Mouse (Mus musculus) myocyte (in vitro differentiated cells): ENCODE results near the gene Fancd2. TPM values are rescaled to one million over a fixed set of nuclear protein-coding genes. Genes with fewer than 3 reads are reported as not detected.

Source experiments
- H3K27me3 ChIP-seq: one replicate; pipeline ENCODE4 v1.6.1; 2011; ENCODE audit not compliant: control insufficient read depth, insufficient read depth, insufficient read length
- H3K36me3 ChIP-seq: one replicate; pipeline ENCODE4 v1.6.1; 2011; ENCODE audit not compliant: control insufficient read depth, insufficient read depth
- H3K4me2 ChIP-seq: one replicate; pipeline ENCODE4 v1.6.1; 2011; ENCODE audit warnings: low read depth, control low read depth
- H3K4me3 ChIP-seq: one replicate; pipeline ENCODE4 v1.5.1; 2011; ENCODE audit warnings: mild to moderate bottlenecking, control low read depth, moderate library complexity
- H3K79me2 ChIP-seq: one replicate; pipeline ENCODE4 v1.6.1; 2011; ENCODE audit not compliant: control insufficient read depth, insufficient read depth
- H3ac ChIP-seq: one replicate; pipeline ENCODE4 v1.6.1; 2011; ENCODE audit not compliant: control insufficient read depth, insufficient read length
- CEBPB ChIP-seq: IDR thresholded peaks from 2 replicates; pipeline ENCODE4 v1.6.1; 2011; ENCODE audit warnings: mild to moderate bottlenecking, moderate library complexity; ENCODE audit not compliant: poor library complexity, insufficient read depth, severe bottlenecking
- E2F4 ChIP-seq: IDR thresholded peaks from one replicate; pipeline ENCODE4 v1.6.1; 2011; ENCODE audit warnings: mild to moderate bottlenecking, control low read depth, moderate library complexity; ENCODE audit not compliant: insufficient read depth
- MAX ChIP-seq: IDR thresholded peaks from one replicate; pipeline ENCODE4 v1.6.1; 2011; ENCODE audit warnings: low read depth, mild to moderate bottlenecking, control low read depth
- MYOD1 ChIP-seq, 3 experiments: IDR thresholded peaks; one replicate each; pipeline ENCODE4 v1.6.1; 2011; ENCODE audit warnings: control low read depth in 2 of 3, low read depth in 2 of 3, mild to moderate bottlenecking in 2 of 3, moderate library complexity in 1 of 3; ENCODE audit not compliant: insufficient read length in 2 of 3, control insufficient read depth in 1 of 3
- MYOG ChIP-seq, 3 experiments: IDR thresholded peaks; one replicate each; pipeline ENCODE4 v1.6.1; 2011; ENCODE audit warnings: control low read depth in 2 of 3, low read depth in 2 of 3, mild to moderate bottlenecking in 2 of 3; ENCODE audit not compliant: insufficient read length in 2 of 3, control insufficient read depth in 1 of 3, insufficient read depth in 1 of 3
- POLR2A ChIP-seq: IDR thresholded peaks from one replicate; pipeline ENCODE4 v1.6.1; 2011; ENCODE audit warnings: low read depth, mild to moderate bottlenecking, control low read depth, moderate library complexity; ENCODE audit not compliant: insufficient read length
- POLR2AphosphoS2 ChIP-seq: IDR thresholded peaks from one replicate; pipeline ENCODE4 v1.6.1; 2011; ENCODE audit warnings: low read depth, control low read depth; ENCODE audit not compliant: insufficient read length
- REST ChIP-seq: IDR thresholded peaks from one replicate; pipeline ENCODE4 v1.6.1; 2011; ENCODE audit warnings: mild to moderate bottlenecking, control low read depth, moderate library complexity; ENCODE audit not compliant: insufficient read depth, insufficient read length
- SRF ChIP-seq: IDR thresholded peaks from one replicate; pipeline ENCODE4 v1.6.1; 2011; ENCODE audit warnings: low read depth; ENCODE audit not compliant: control insufficient read depth, insufficient read length
- TCF12 ChIP-seq: IDR thresholded peaks from one replicate; pipeline ENCODE4 v1.6.1; 2011; ENCODE audit warnings: mild to moderate bottlenecking, control low read depth; ENCODE audit not compliant: poor library complexity, insufficient read depth, severe bottlenecking
- TCF3 ChIP-seq: IDR thresholded peaks from one replicate; pipeline ENCODE4 v1.6.1; 2011; ENCODE audit warnings: low read depth, control low read depth; ENCODE audit not compliant: insufficient read length
- USF1 ChIP-seq: IDR thresholded peaks from one replicate; pipeline ENCODE4 v1.6.1; 2011; ENCODE audit warnings: low read depth, mild to moderate bottlenecking, control low read depth, moderate library complexity
- polyA plus RNA-seq: library from polyadenylated mRNA; unstranded; fragments of >200 nt; fragmentation: generic; extraction: Trizol; gene quantifications from one replicate; pipeline ENCODE4 v1.2.1, GENCODE M21; 2012; ENCODE audit warnings: missing spikeins

The Fancd2 gene
- polyA plus RNA-seq, 1 experiment = 2.3 TPM

DNA sequence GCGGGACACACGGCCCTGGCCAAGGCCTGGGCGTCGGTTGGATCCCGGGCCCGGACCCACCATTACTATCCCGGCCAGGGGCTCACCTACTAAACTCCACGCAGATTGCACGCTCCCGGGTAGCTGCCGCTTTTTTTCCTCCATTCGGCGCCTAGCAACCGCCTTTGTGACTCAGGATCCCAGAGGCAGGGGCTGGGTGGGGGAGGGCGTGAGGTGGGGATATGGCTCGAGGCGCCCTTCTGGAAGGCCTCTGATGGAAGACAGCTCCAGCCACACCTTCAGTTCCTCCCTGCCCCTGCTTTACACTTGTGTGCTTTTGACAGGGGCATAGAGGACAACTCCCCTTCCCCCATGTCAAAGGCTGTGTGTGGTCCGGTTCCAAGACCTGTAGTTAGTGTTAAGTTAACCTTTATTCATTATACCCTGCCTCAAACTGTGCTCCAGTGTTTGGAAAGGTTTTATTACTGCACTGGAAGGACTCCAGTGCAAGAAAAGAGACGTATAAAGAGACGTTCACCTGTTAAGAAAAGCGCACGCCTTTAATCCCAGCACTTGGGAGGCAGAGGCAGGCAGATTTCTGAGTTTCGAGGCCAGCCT is 69.2 kb downstream of the Fancd2 start, which contains the start of gene Fancd2os:
Gene Fancd2os (minus strand): TSS at position 173 of the 597 bp plus-strand sequence.
- TF ChIP-seq TCF12 (no peak), POLR2A (no peak), USF1 (no peak), E2F4 (no peak), CEBPB (no peak), MAX (no peak), SRF (no peak), MYOD1 (IDR thresholded peaks at IDR 0.05; ENCODE audit: control insufficient read depth in 1 of 3, insufficient read length in 2 of 3, low read depth in 2 of 3) (no peak), REST (no peak), TCF3 (no peak), MYOG (IDR thresholded peaks at IDR 0.05; ENCODE audit: control insufficient read depth in 1 of 3, insufficient read depth in 1 of 3, insufficient read length in 2 of 3, low read depth in 2 of 3) (no peak), POLR2AphosphoS2 (no peak)
- no peak within 1 kb of the TSS for H3K4me2 ChIP-seq
- peaks cover 8% of the 10 kb centered on the region for H3K79me2 ChIP-seq
- no peak within 1 kb of the TSS for H3ac ChIP-seq
- H3K36me3 ChIP-seq = no peaks in the 10 kb centered on the region
- H3K4me3 ChIP-seq = no peak within 1 kb of the TSS
- H3K27me3 ChIP-seq = no peaks in the 10 kb centered on the region

DNA sequence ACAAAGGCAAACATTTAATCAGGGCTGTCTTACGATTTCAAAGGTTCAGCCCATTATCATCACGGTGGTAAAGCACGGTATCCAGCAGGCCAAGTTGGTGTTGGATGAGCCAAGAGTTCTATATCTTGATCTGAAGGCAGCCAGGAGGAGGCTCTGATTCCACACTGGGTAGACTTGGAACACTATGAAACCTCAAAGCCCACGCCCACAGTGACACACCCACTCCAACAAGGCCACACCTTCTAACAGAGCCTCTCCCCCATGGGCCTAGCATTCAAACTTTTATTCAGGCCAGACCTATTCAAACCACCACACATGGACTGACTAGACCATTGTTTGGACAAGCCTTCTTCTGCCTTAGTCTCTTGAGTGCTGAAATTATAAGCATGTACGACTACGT is 71.3 kb downstream of the Fancd2 start:
- H3K79me2 ChIP-seq = peaks cover 30% of the 10 kb centered on the region
- TF ChIP-seq MAX (no peak), REST (no peak)
- H3K4me3 ChIP-seq = no peak overlapping the region
- H3K4me2 ChIP-seq = no peak overlapping the region
- H3ac ChIP-seq = no peak overlapping the region
- peaks cover 1% of the 10 kb centered on the region for H3K36me3 ChIP-seq
- H3K27me3 ChIP-seq = no peaks in the 10 kb centered on the region

DNA sequence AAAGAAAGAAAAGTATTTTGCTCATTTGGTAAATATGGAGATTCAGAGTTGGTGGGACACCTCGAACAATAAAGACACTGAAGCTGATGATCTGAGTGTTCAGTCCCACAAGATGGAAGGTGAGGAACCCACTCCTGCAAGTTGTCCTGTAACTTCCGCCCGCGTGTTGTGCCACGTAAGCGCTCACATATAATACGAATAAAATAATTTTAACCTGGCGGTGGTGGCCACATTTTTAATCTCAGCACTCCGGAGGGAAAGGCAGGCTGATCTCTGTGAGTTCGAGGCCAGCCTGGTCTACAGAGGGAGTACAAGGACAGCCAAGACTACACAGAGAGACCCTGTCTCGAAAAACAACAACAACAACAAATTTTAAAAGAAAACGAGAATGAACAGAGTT is 72.5 kb downstream of the Fancd2 start:
- Histone ChIP-seq H3K4me3 (peak overlapping the region; percentile 91), H3K79me2 (peaks cover 41% of the 10 kb centered on the region)

DNA sequence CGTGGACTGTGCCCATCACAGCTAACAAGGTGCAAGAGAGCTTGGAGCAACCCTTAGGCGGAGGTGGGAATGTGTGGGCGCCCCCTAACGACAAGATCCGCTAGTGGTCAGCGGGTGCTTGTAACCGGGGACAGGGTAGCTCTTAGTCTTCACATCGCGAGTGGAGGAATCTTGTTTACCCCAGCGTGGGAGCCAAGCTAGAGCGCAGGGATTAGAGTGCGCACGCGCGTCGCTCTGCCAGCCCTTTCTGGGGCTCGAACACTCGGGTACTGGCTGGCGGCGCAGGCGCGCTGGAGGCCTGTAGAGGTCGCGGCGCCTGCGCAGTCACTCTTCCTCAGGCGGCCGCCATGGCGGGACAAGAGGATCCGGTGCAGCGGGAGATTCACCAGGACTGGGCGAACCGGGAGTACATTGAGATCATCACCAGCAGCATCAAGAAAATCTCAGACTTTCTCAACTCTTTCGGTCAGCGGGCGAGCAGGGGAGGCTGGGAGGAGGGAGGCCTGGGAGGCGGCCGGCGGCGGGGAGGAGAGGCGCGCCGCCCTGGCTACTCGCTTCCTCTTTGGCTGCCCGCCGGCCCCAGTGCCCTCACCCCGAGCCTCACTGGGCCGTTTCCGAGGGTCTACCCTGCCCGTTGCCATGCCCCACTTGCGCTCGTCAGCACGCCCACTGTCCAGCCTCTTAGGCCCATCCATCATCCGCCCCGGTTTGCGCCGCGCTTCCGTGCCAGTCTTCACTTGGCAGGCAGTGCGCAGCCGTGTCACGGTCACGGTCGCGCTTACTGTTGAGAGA is 73.1 kb downstream of the Fancd2 start, which contains the start of gene Brk1:
Gene Brk1 (plus strand): TSS at position 341 of the 792 bp plus-strand sequence.
- Histone ChIP-seq H3K36me3 (peaks cover 6% of the 10 kb centered on the region), H3K79me2 (peaks cover 48% of the 10 kb centered on the region), H3K27me3 (no peaks in the 10 kb centered on the region), H3K4me2 (peak within 1 kb of the TSS; percentile 84), H3ac (peak within 1 kb of the TSS; percentile 34), H3K4me3 (peak within 1 kb of the TSS; percentile 91)
- no peak for TF ChIP-seq POLR2AphosphoS2
- peak in 1 of 3 experiments; percentile 6 for TF ChIP-seq MYOG (IDR thresholded peaks at IDR 0.05; ENCODE audit: control insufficient read depth in 1 of 3, insufficient read depth in 1 of 3, insufficient read length in 2 of 3, low read depth in 2 of 3)
- peak; percentile 67 for TF ChIP-seq POLR2A

More for the DNA sequence above, 72.5 kb downstream of the Fancd2 start:
- Histone ChIP-seq H3ac (peak overlapping the region; percentile 34), H3K4me2 (peak overlapping the region; percentile 75), H3K36me3 (peaks cover 6% of the 10 kb centered on the region), H3K27me3 (no peaks in the 10 kb centered on the region)
- TF ChIP-seq TCF12 = no peak
- no peak for TF ChIP-seq POLR2AphosphoS2
- no peak for TF ChIP-seq POLR2A
- TF ChIP-seq E2F4 = no peak
- no peak for TF ChIP-seq MYOD1 (IDR thresholded peaks at IDR 0.05; ENCODE audit: control insufficient read depth in 1 of 3, insufficient read length in 2 of 3, low read depth in 2 of 3)
- no peak for TF ChIP-seq SRF
- no peak for TF ChIP-seq MYOG (IDR thresholded peaks at IDR 0.05; ENCODE audit: control insufficient read depth in 1 of 3, insufficient read depth in 1 of 3, insufficient read length in 2 of 3, low read depth in 2 of 3)
- no peak for TF ChIP-seq TCF3
- TF ChIP-seq REST = no peak
- no peak for TF ChIP-seq USF1
- TF ChIP-seq MAX = no peak
- TF ChIP-seq CEBPB = no peak

DNA sequence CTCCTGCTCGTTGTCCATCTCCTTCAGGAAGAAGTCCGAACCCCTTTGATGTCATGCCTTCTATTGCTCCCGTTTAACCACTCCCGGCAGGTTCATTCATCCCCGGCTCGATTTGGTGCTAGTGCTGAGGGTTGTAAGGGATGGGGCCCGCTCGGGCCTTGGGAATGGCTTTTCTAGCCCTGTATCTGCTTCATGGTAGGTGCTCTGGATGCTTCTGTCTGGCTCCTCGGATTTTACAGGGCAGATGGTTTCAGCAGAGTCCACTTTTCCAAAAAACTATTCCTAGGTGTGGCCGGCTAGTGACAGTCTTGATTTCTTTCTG is 73.7 kb downstream of the Fancd2 start:
- H3ac ChIP-seq = peak overlapping the region; percentile 34

More for the DNA sequence above, 73.7 kb downstream of the Fancd2 start:
- peaks cover 53% of the 10 kb centered on the region for H3K79me2 ChIP-seq
- H3K4me3 ChIP-seq = peak overlapping the region; percentile 91
- H3K27me3 ChIP-seq = no peaks in the 10 kb centered on the region
- peak overlapping the region; percentile 84 for H3K4me2 ChIP-seq
- TF ChIP-seq REST (no peak), E2F4 (no peak), POLR2AphosphoS2 (no peak), USF1 (no peak), MAX (no peak), TCF3 (no peak), MYOG (IDR thresholded peaks at IDR 0.05; ENCODE audit: control insufficient read depth in 1 of 3, insufficient read depth in 1 of 3, insufficient read length in 2 of 3, low read depth in 2 of 3) (no peak), SRF (no peak), POLR2A (no peak), MYOD1 (IDR thresholded peaks at IDR 0.05; ENCODE audit: control insufficient read depth in 1 of 3, insufficient read length in 2 of 3, low read depth in 2 of 3) (no peak), CEBPB (no peak), TCF12 (no peak)
- peaks cover 6% of the 10 kb centered on the region for H3K36me3 ChIP-seq
